Mouse (Mus musculus): ENCODE data around the gene Tenm3.

GRCm38 (mm10) chr8:48544840-48545239 is 298.9 kb downstream of the Tenm3 start:
- TF ChIP-seq CTCF (IDR thresholded peaks at IDR 0.05; ENCODE audit: borderline replicate concordance, control insufficient read depth, extremely low read depth, insufficient read depth, low read length, poor library complexity) (no peak), POLR2A (IDR thresholded peaks at IDR 0.05; ENCODE audit: control insufficient read depth, extremely low read depth, insufficient read depth, low read length, poor library complexity) (no peak)

Measured in thymus, adult 2 months (tissue).